Mouse (Mus musculus) heart, adult 11 months (tissue): ENCODE measurements around the gene Satb2.

Experiments used
- DNase-seq: peaks from one replicate; pipeline ENCODE4 v3.0.0; 2022

Gene Satb2

DNA sequence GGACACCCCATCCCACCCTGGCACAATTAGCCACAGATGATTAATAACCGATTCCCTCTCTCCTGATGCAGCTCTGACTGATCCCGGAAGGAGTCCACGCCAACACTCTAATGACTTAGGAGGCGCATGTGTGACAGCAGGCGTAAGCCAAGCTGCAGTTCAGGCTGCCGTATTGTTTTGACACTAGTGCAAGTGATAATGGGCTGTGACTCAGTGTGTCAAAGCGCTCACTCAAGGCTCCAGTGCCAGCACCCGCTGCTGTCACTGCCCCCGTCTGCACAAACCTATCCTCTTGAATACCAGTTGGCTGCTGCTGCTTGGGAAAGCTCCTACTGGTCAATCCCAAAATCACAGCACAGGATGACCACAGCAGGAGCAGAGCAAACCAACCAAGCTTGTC lies 49.7 kb downstream of the Satb2 start:
- DNase-seq, result peak; percentile 83

- no peak for DNase-seq
Measured at GRCm38 (mm10) chr1:56920472-56920871, 58.0 kb downstream of the Satb2 start.

DNA sequence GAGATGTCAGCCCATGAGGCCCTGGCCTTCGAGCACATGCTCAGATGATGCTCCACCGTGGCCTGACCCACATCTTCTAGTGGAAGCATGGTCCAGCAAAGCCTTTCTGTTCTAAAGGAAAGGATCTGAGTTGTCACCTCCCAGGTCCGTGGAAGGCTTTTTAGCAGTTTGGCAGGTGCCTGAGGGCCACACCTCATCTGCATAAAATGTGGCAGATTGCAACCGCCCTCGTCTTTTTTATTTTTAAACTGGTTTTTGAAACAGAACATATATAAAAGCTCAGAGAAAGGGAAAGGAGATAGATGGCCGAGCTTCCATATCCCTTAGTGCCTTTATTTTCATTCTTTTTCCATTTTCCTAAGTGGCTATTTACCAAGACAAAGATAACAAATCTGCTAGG lies 64.2 kb downstream of the Satb2 start:
- DNase-seq, result no peak

DNA sequence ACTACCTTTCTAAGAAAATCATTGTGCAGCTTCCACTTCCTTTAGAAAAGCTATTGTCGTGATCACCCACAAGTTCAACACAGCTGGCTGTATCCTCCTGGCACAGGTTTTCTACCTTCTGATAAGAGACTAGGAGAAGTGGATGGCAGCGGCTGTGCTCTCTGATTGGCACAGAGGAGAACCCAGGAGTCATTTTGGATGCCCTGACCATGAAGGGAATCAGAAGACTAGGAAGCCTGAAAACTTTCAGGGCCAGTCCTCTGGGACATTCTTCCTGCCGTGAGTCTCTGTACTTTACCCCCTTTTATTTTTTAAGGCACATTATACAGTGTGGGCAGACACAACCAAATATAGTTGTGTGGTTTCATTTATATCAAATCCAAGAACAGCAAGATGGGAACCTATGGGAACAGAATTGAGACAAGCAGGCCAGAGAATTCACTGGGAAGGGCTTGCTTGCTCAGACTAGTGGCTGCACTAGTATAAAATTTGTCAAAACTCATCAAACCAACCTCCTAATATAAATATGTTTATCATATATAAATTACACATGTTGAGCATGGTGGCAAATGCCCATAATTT lies 77.7 kb downstream of the Satb2 start:
- DNase-seq, result peak; percentile 62

DNA sequence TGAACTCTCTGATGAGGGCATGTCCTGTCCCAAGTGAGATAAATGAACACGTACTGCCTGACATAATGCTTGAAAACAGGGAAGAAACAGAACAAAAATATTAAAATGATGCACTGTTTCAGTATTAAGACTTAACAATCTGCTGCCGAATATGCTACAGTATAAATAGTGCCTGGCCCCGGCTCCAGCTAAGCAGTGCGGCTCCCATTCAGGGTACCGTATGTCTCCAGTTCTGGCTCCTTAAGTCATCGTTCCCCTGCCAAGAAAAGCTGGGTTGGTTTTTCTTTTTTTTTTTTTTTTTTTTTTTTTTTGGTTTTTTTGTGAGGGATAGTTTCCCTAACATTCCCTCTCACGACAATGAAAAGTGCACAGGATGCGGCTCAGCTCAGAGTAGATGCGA lies 78.3 kb downstream of the Satb2 start:
- DNase-seq, result peak; percentile 16

DNA sequence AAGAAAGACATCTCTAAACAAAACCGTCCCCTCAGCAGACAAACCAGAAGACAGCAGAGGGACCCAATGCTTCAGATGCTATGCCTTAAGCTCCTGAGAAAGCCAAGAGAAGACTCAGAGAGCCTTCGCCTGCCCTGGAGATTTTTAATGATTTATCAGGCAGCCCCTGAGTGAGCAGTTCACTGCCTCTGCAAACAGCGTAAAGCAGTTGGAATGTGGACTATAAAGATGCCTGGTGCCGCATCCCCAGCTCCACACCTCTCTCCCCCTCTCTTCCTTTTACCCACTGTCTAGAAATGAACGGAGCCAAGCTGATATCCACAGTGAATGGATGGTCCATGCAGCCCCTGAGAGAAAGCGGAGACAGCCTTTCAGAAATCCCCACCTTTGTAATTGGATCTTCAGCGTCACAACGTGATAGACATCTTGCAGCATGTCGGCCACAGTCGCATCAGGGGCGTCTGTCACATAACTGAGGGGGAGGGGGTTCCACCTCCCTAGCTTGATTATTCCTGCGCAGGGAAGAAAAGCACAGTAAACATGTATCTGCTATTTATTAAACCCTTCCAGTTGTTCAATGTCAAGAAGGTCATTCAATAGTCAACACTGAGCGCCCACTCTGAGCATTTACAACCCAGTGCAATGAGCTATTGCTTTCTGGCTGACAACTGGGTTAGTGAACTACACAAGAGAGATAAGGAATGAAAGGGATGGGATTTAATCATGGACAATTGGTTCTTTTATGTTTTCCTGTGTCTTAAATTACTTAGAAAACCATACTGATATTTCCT lies 79.6 kb downstream of the Satb2 start:
- peak; percentile 51 for DNase-seq

DNA sequence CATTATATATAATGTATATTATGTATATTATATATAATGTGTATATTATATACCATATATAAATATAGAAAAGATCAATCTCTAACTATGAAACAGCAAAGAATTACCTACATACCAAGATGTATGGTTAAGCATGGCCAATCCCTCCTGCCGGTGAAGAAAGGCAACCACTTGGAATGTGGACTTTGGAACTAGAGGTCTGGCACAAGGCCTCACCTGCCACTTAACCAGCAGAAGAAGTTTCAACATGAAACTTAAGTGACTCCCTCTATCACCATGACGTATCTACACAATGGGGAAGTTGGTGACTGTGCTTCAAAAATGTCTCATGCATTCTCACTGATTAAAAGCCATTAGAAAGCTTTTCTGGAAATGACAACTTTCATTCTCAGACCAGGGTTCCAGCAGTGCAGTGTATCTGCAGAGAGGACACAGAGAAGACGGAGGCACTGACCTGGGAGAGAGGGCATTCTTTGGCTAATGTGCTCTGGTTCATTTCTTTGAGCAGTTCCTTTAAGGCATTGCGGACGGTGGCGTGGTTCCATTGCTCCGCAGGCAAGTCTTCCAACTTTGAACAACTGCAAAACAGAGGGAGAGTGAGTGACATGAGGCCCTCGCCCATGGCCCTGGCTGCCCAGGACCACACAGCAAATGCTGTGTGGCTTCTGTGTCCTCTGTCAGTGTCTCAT lies 80.8 kb downstream of the Satb2 start:
- peak; percentile 84 for DNase-seq

DNA sequence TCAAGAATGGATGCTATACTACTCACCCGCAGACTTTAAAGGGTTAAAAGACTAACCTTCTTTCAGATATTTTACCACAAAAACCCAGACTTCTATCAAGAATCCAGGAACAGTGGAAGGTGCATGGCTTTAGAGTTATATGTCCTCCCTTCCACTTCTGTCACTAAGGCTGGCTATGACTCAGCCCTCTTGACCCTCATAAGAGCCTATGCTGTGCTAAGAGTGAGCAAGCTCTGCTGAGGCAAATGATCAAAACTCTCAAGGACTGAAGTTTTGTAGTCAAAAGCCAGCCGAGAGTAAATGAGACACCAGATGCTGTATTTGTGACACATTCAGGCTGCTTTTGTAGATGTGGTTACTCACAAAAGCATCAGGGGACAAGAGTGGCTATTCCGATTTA lies 81.8 kb downstream of the Satb2 start:
- peak; percentile 31 for DNase-seq

- no peak for DNase-seq
Measured at GRCm38 (mm10) chr1:56892766-56893165, 85.7 kb downstream of the Satb2 start.

DNA sequence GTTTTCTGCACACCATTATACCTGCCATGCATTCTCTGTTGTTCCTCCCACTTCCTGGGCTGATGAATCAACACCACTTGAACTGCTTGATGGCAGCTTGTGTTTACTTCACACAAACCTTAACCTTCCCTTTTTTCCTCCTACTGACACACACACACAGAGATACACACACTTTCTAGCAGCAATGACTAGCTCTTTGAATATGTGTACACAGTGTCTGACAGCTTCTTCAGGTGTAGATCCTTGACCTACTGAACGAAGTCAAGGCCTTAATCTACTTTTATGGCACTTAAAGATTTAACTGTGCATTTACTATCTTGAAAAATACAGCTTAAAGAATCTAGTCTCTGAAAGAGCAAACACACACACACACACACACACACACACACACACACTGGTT lies 89.5 kb downstream of the Satb2 start:
- DNase-seq, result no peak

GRCm38 (mm10) chr1:56887524-56887923 lies 90.9 kb downstream of the Satb2 start:
- DNase-seq, result no peak

GRCm38 (mm10) chr1:56871485-56871884 lies 107.0 kb downstream of the Satb2 start:
- DNase-seq, result no peak

DNA sequence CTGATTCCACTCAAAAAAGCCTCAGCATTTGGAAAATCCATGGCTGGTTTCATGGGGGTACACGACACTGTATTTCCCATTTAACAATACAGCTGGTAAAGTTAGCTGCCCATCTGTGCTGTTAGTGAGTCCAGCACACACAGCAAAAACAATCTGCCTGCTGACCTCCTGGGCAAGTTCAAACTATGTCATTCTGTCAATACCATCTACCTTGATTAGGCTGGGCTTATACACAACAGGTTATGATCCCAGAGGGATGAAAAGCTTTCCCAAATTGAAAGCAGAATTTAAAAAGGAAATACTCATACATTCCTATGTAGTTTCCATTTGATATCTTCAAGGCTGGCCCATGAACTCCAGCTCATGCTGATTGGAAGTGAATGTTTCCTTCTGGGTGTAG lies 113.2 kb downstream of the Satb2 start:
- DNase-seq, result peak; percentile 51

GRCm38 (mm10) chr1:56862799-56863198 lies 115.7 kb downstream of the Satb2 start:
- peak; percentile 4 for DNase-seq

DNA sequence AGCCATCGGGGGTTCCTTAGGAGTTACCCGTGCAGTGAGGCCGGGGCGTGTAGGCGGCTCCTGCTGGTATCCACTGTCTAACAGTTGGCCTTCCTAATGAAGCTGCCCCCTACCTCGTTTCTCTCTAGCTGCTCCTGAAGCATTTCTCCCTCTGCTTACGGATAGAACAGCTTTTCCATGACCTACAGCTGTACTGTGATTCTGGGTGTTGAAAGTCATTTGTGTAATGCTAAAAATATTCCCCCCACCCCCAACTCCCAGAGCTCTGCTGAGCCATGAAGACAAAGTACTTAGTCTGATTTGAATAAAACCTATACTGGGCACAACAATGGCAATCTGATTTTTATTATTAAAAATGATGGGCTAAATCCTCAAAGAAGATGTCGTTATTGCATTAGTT lies 121.2 kb downstream of the Satb2 start:
- DNase-seq, result peak; percentile 7

GRCm38 (mm10) chr1:56850446-56850845 lies 128.0 kb downstream of the Satb2 start:
- no peak for DNase-seq

- DNase-seq, result peak; percentile 85
Measured at GRCm38 (mm10) chr1:56846358-56846757, 132.1 kb downstream of the Satb2 start.

DNA sequence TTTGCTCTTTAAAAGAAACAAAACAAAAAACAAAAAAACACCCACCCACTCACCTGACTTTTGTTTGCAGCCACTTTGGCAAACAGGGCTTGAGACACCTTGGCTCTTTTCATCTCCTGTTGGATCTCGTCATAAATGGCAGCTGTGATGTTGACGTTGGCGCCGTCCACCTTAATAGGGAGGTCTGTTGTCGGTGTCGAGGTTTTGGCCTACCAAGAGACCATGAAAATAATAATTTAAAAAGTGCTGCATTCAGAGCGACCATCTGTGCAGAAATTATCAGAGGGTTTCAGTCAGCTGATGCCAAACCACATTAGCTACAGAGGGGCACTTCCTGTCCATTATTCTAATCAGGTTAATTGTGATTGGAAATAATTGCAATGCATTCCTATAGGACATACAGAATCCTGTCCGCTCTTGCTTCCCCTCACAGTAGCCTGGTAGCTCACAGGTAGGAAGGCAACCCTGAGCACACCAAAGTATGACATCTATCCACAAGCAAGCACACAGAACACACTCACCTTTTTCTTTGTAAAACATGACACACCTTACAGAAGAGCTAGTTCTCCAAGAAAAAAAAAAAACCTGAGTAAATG lies 132.8 kb downstream of the Satb2 start:
- peak; percentile 34 for DNase-seq

DNA sequence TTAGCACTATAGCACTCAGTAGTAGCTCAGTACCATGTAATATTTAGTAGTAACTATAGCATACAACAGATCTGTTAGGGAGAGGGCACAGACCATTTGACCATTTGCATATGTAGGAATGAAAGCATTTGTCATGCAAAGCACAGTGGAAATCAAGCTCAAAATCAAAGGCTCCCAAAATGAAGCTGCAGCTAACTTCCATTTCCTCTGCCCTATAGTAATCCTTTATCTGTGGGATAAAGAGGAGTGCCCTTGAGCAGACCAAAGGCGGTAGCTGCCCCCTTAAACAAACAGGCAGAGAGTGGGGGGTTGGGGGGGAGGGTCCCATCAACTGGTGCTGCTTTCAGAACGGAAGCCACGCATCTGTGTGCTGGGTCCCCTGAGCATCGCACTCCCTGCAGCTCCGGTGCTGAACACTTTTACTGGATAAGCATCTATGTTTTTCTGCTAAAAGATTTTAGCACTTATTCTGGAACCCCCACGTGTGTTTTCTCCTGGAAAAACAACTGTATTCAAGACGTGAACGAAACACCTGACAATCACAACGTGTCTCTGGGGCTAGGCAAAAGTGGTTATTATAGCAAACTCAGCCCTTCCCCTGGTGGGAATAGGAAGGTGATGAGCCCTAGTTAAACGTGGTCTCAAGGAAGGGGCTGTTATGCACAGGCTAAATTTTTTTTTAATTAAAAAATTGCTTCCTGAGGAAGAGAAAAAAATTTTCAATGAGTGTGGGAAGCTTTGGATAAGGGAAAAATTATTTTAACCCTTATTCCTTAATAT lies 133.7 kb downstream of the Satb2 start:
- peak; percentile 12 for DNase-seq

- peak; percentile 21 for DNase-seq
Measured at GRCm38 (mm10) chr1:56838901-56839300, 139.5 kb downstream of the Satb2 start.

- DNase-seq, result peak; percentile 68
Measured at GRCm38 (mm10) chr1:56833984-56834900, 144.2 kb downstream of the Satb2 start.

DNA sequence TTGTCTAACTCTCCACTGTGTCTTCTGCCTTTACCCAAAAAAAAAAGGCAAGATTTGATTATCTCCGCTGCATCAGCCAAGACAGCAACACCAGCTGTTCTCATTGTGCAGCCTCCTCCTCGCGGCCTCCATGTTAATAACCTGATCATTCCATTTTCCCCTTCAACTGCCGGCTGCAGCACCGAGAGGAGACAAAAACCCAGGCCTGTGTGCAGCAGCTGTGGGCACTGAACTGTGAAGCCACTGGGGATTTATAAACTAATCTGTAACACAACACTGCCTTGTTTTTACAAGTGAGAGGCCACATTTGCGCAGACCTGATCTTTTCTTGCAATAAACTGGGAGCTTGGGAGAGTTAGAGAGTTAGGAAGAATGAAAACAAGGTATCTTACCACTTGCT lies 145.1 kb downstream of the Satb2 start:
- peak; percentile 50 for DNase-seq
